Mouse (Mus musculus): ENCODE data around the gene Nr1h4. TPM values are rescaled to one million over a fixed set of nuclear protein-coding genes. Genes with fewer than 3 reads are reported as not detected.

Gene Nr1h4
- polyA plus RNA-seq, 1 experiment from 2014 or later, result not detected

DNA sequence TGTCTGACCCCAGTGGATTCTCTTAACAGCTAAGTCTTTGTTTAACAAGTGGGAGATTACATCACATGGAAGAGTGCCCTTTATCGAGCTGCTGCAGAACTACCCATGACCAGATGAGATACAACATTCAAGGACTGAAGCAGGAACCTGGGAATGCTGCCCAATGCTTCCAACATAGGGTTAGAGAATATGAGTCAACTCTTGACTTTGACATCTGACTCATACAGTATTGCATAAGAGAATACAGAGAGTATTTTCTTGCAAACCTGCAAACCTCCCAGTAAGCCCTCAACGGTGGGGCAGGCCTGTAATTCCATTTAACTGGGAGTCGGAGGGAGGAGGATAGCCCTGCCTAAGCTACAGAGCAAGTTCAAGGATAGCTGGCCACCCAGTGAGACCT lies 74.6 kb downstream of the Nr1h4 start:
- no peak for ATAC-seq (ENCODE audit: low FRiP score, low TSS enrichment)
- WGBS, result 76% methylated on average over 3 of the region's 3 CpGs
- Histone ChIP-seq H3K36me3 (ENCODE audit: control insufficient read depth, insufficient read depth, low read length) (no peaks in the 10 kb centered on the region), H3K4me1 (ENCODE audit: control insufficient read depth, insufficient read depth, low read length) (no peaks in the 10 kb centered on the region), H3K9ac (replicated peaks; ENCODE audit: low read length) (no peak overlapping the region), H3K4me2 (ENCODE audit: low read length) (no peak overlapping the region), H3K4me3 (replicated peaks; ENCODE audit: low read depth, low read length) (no peak overlapping the region), H3K9me3 (ENCODE audit: control insufficient read depth, low read length) (no peaks in the 10 kb centered on the region), H3K27me3 (ENCODE audit: control insufficient read depth, insufficient read depth, low read length) (no peaks in the 10 kb centered on the region), H3K27ac (replicated peaks; ENCODE audit: low read depth, low read length) (no peak overlapping the region)
- DNase-seq, result no peak

DNA sequence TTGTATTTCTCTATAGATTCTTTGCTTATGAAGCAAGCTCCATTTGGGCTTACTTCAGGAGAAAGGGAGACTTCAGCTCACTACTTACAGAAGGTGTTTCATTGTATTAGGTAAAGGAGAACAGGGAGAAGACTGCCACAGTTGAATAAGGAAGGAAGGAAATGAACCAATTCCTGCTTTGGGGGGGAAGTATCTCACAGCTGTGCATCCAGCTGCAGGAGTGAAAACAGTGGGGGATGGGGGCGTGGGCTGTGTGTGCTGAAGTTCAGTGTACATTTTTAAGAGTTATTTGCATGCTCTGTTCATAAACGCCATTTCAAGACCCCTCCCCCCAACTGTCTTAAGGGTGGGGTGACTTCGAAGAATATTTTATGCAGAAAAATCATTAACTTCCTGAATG lies 79.6 kb downstream of the Nr1h4 start:
- WGBS, result 88% methylated on average over 3 of the region's 3 CpGs
- Histone ChIP-seq H3K4me2 (ENCODE audit: low read length) (no peak overlapping the region), H3K4me3 (replicated peaks; ENCODE audit: low read depth, low read length) (no peak overlapping the region), H3K4me1 (ENCODE audit: control insufficient read depth, insufficient read depth, low read length) (no peaks in the 10 kb centered on the region), H3K27ac (replicated peaks; ENCODE audit: low read depth, low read length) (no peak overlapping the region), H3K9ac (replicated peaks; ENCODE audit: low read length) (no peak overlapping the region), H3K27me3 (ENCODE audit: control insufficient read depth, insufficient read depth, low read length) (no peaks in the 10 kb centered on the region), H3K9me3 (ENCODE audit: control insufficient read depth, low read length) (no peaks in the 10 kb centered on the region), H3K36me3 (ENCODE audit: control insufficient read depth, insufficient read depth, low read length) (no peaks in the 10 kb centered on the region)
- ATAC-seq (ENCODE audit: low FRiP score, low TSS enrichment) (no peak), DNase-seq (no peak)

- H3K4me1 ChIP-seq (ENCODE audit: control insufficient read depth, insufficient read depth, low read length), result no peaks in the 10 kb centered on the region
- no peak overlapping the region for H3K9ac ChIP-seq (replicated peaks; ENCODE audit: low read length)
- no peaks in the 10 kb centered on the region for H3K27me3 ChIP-seq (ENCODE audit: control insufficient read depth, insufficient read depth, low read length)
- H3K9me3 ChIP-seq (ENCODE audit: control insufficient read depth, low read length), result no peaks in the 10 kb centered on the region
- ATAC-seq (ENCODE audit: low FRiP score, low TSS enrichment) (no peak), DNase-seq (no peak)
- 81% methylated on average over 15 of the region's 15 CpGs for WGBS
- H3K36me3 ChIP-seq (ENCODE audit: control insufficient read depth, insufficient read depth, low read length), result no peaks in the 10 kb centered on the region
- H3K4me2 ChIP-seq (ENCODE audit: low read length), result no peak overlapping the region
- no peak overlapping the region for H3K4me3 ChIP-seq (replicated peaks; ENCODE audit: low read depth, low read length)
- no peak overlapping the region for H3K27ac ChIP-seq (replicated peaks; ENCODE audit: low read depth, low read length)
Measured at GRCm38 (mm10) chr10:89453068-89453641, 80.2 kb downstream of the Nr1h4 start.

DNA sequence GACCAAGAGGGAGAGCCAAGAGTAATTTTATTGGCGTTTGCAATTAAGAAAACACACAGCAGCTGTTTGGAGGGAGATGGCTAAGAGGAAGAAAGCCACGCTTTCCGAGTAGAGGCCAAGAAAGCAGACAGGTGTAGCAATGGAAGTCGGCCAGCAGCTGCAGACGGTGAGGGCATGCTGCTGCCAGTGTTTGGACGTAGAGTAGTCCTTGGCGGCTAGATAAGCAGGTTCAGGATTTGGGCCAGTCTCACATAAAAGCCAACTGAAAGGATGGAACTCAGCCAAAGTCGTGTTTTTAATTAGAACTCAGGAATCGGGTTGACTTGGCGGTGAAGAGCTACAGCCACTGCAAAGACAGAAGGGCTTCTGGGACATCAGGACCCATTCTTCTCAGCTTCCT lies 83.0 kb downstream of the Nr1h4 start:
- H3K27ac ChIP-seq (replicated peaks; ENCODE audit: low read depth, low read length), result no peak overlapping the region
- H3K9me3 ChIP-seq (ENCODE audit: control insufficient read depth, low read length), result no peaks in the 10 kb centered on the region
- H3K9ac ChIP-seq (replicated peaks; ENCODE audit: low read length), result no peak overlapping the region
- 0 out of 2 replicates have a peak, but pooled peaks cover under 1% of the 10 kb centered on the region for H3K27me3 ChIP-seq (ENCODE audit: control insufficient read depth, insufficient read depth, low read length)
- H3K4me3 ChIP-seq (replicated peaks; ENCODE audit: low read depth, low read length), result no peak overlapping the region
- peak; percentile 34 for DNase-seq
- H3K4me2 ChIP-seq (ENCODE audit: low read length), result no peak overlapping the region
- 84% methylated on average over 10 of the region's 10 CpGs for WGBS
- H3K36me3 ChIP-seq (ENCODE audit: control insufficient read depth, insufficient read depth, low read length), result no peaks in the 10 kb centered on the region
- no peak for ATAC-seq (ENCODE audit: low FRiP score, low TSS enrichment)
- no peaks in the 10 kb centered on the region for H3K4me1 ChIP-seq (ENCODE audit: control insufficient read depth, insufficient read depth, low read length)

DNA sequence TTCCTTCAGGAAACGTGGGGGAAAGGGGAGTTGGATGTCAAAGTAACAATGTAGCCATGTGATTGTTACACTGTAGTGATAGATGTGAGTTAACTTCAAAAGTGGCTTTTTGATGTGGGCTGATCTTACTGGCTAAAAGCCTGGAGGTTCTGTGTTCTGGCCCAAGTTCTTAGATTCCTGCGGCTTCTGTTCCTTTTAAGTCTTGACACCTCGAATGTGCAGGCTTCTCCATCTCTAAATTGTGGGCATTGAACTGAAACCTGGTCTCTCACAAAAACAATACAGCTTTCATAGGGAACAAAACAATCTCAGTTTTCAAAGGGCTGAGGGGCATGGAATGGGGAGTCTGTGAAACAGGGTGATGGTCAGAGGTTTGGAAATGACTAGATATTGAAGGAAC lies 89.0 kb downstream of the Nr1h4 start:
- H3K27ac ChIP-seq (replicated peaks; ENCODE audit: low read depth, low read length), result no peak overlapping the region
- H3K4me2 ChIP-seq (ENCODE audit: low read length), result peak overlapping the region; percentile 93
- no peaks in the 10 kb centered on the region for H3K9me3 ChIP-seq (ENCODE audit: control insufficient read depth, low read length)
- 27% methylated on average over 3 of the region's 3 CpGs for WGBS
- no peak for DNase-seq
- H3K36me3 ChIP-seq (ENCODE audit: control insufficient read depth, insufficient read depth, low read length), result no peaks in the 10 kb centered on the region
- peak overlapping the region; percentile 50 for H3K4me3 ChIP-seq (replicated peaks; ENCODE audit: low read depth, low read length)
- H3K27me3 ChIP-seq (ENCODE audit: control insufficient read depth, insufficient read depth, low read length), result peaks cover 29% of the 10 kb centered on the region; the same call in 1 of the 2 replicates
- H3K4me1 ChIP-seq (ENCODE audit: control insufficient read depth, insufficient read depth, low read length), result 0 out of 2 replicates have a peak, but pooled peaks cover 3% of the 10 kb centered on the region
- no peak for ATAC-seq (ENCODE audit: low FRiP score, low TSS enrichment)
- H3K9ac ChIP-seq (replicated peaks; ENCODE audit: low read length), result no peak overlapping the region

- H3K4me3 ChIP-seq (replicated peaks; ENCODE audit: low read depth, low read length), result peak within 1 kb of the TSS; percentile 50
- DNase-seq (peak; percentile 93), ATAC-seq (ENCODE audit: low FRiP score, low TSS enrichment) (peak; percentile 96)
- no peaks in the 10 kb centered on the region for H3K9me3 ChIP-seq (ENCODE audit: control insufficient read depth, low read length)
- no peaks in the 10 kb centered on the region for H3K36me3 ChIP-seq (ENCODE audit: control insufficient read depth, insufficient read depth, low read length)
- 0 out of 2 replicates have a peak, but pooled peaks cover 3% of the 10 kb centered on the region for H3K4me1 ChIP-seq (ENCODE audit: control insufficient read depth, insufficient read depth, low read length)
- peak within 1 kb of the TSS; percentile 45 for H3K9ac ChIP-seq (replicated peaks; ENCODE audit: low read length)
- under 1% methylated on average over 39 of the region's 39 CpGs for WGBS
- H3K27ac ChIP-seq (replicated peaks; ENCODE audit: low read depth, low read length), result 0 out of 2 replicates have a peak within 1 kb of the TSS, but pooled peaks have one; percentile 14
- peak within 1 kb of the TSS; percentile 93 for H3K4me2 ChIP-seq (ENCODE audit: low read length)
- H3K27me3 ChIP-seq (ENCODE audit: control insufficient read depth, insufficient read depth, low read length), result peaks cover 29% of the 10 kb centered on the region; the same call in 1 of the 2 replicates
Measured at GRCm38 (mm10) chr10:89443623-89444151, 89.7 kb downstream of the Nr1h4 start, which contains the start of gene Gas2l3. Gene Gas2l3 (minus strand): TSS chr10:89443967.

DNA sequence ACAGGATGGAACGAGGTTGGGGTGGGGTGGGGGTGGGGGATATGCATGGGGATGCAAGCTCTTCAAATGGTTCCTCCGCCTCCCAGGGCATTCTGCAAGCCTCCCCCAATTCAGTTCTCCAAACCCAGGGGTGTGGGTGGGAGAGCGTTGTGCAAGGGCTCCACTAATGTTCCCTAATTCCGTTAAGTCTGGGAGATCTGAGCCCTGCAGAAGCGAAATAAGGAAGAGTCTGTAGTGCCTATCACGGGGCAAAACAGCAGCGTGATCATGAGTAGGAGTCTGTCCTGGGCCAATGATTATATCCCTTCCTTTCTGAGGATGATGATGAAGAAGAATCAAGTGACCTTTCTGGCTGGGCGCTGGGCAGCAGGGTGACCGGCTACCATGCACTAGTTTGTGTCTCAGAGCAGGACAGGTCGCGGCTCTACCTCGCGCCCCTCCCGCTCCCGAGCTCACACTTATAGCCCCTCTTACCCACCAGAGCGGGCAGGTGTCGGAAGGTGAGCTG lies 90.2 kb downstream of the Nr1h4 start:
- Histone ChIP-seq H3K4me2 (ENCODE audit: low read length) (peak overlapping the region; percentile 93), H3K27me3 (ENCODE audit: control insufficient read depth, insufficient read depth, low read length) (peaks cover 29% of the 10 kb centered on the region; the same call in 1 of the 2 replicates), H3K9ac (replicated peaks; ENCODE audit: low read length) (peak overlapping the region; percentile 45), H3K9me3 (ENCODE audit: control insufficient read depth, low read length) (no peaks in the 10 kb centered on the region), H3K27ac (replicated peaks; ENCODE audit: low read depth, low read length) (no peak overlapping the region), H3K4me1 (ENCODE audit: control insufficient read depth, insufficient read depth, low read length) (0 out of 2 replicates have a peak, but pooled peaks cover 3% of the 10 kb centered on the region), H3K36me3 (ENCODE audit: control insufficient read depth, insufficient read depth, low read length) (no peaks in the 10 kb centered on the region), H3K4me3 (replicated peaks; ENCODE audit: low read depth, low read length) (peak overlapping the region; percentile 50)
- ATAC-seq (ENCODE audit: low FRiP score, low TSS enrichment) (peak; percentile 25), DNase-seq (peak; percentile 34)
- under 1% methylated on average over 17 of the region's 17 CpGs for WGBS

DNA sequence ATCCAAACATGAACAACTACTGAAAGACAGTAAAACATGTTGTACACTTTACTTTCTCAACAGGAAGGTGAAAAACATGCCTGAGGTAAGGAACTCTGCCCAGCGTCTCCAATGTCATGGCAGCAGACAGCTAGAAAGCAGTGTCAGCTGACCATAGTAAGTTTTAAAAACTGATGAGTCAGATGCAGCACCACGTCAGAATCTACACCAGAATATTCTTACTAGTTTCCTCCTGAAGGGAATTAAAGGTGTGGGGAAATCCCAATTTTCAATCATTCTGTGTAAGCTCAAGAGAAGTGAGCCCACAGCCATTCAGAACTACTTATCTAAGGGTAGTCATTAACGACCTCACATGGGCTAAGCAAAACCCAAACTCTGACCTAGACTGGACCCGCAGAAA lies 90.7 kb downstream of the Nr1h4 start:
- H3K27ac ChIP-seq (replicated peaks; ENCODE audit: low read depth, low read length), result no peak overlapping the region
- WGBS, result 26% methylated on average over 4 of the region's 4 CpGs
- H3K36me3 ChIP-seq (ENCODE audit: control insufficient read depth, insufficient read depth, low read length), result no peaks in the 10 kb centered on the region
- no peak for DNase-seq
- H3K9ac ChIP-seq (replicated peaks; ENCODE audit: low read length), result no peak overlapping the region; the same call in 1 of the 2 replicates
- H3K27me3 ChIP-seq (ENCODE audit: control insufficient read depth, insufficient read depth, low read length), result peaks cover 30% of the 10 kb centered on the region; the same call in 1 of the 2 replicates
- H3K4me2 ChIP-seq (ENCODE audit: low read length), result peak overlapping the region; percentile 93
- H3K9me3 ChIP-seq (ENCODE audit: control insufficient read depth, low read length), result no peaks in the 10 kb centered on the region
- H3K4me1 ChIP-seq (ENCODE audit: control insufficient read depth, insufficient read depth, low read length), result 0 out of 2 replicates have a peak, but pooled peaks cover 3% of the 10 kb centered on the region
- ATAC-seq (ENCODE audit: low FRiP score, low TSS enrichment), result no peak
- peak overlapping the region; percentile 50 for H3K4me3 ChIP-seq (replicated peaks; ENCODE audit: low read depth, low read length)

All from midbrain, embryonic 14.5 days (tissue).